Mouse (Mus musculus) heart, adult 2 months (tissue): ENCODE measurements around the gene Ppfibp2.

Experiments used
- EP300 ChIP-seq: fragments of 200-500 bp; IDR thresholded peaks from 2 replicates; pipeline ENCODE4 v1.6.1; 2011; ENCODE audit warnings: low read depth, low read length, control low read depth; ENCODE audit not compliant: insufficient read depth
- POLR2A ChIP-seq: fragments of 200-500 bp; IDR thresholded peaks from 2 replicates; pipeline ENCODE4 v1.6.1; 2011; ENCODE audit warnings: mild to moderate bottlenecking, low read depth, low read length, control low read depth; ENCODE audit not compliant: insufficient read depth

GRCm38 (mm10) chr7:107633201-107633600 is 38.2 kb downstream of the Ppfibp2 start:
- TF ChIP-seq EP300 (no peak), POLR2A (no peak)
